Mouse (Mus musculus) embryo, embryonic 11.5 days (tissue): Measurements from ENCODE around the gene Flt3l.
A peak's percentile ranks its signal among the peaks of the same experiment; 100 is the strongest.
"Not testable (repeated sequence)": the region's sequence is repeated elsewhere in the genome, so short reads cannot be mapped to it uniquely, and the experiment has no call there.

Experiments used
- DNase-seq: peaks from one replicate; pipeline ENCODE4 v3.0.0-alpha.2; 2012; ENCODE audit warnings: low read depth, low spot score

Gene Flt3l

DNA sequence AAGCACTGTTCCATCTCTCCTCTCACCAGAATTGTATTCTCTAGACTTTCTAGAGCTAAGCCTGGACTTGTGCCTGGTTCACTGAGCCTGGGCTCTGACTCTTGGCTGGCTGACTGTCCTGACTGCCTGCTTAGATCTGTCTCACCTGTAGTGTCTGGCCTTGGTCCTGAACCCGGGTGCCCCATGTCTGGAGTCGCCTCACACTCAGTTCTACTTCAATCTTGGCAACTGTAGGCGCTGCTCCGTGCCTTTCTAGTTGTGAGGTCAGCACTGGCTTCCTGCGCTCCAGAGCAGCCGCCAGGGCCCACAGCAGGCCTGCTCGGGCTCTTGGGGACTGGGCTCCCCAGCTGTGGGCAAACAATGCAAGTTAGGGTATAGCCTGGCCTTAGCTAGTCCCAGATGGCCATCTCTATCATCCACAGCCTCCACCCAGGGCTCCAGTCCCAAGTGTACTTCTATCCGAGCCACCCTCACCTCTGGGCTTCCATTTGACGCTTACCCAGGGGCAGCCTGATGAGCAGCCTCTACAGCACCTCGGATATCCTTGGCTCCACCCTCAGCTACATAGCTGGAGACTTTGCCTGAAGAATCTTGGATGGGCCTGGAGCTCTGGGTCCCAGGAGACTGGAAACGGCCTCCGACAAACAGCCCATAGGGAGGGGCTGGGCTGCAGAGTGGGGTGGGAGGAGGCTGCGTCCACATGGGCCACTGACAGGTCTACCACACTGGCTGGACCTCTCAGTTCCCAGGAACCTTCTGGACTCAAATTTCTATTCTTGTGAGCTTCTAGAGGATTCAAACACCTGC, 8.3 kb upstream of the Flt3l start:
- DNase-seq: no peak

DNA sequence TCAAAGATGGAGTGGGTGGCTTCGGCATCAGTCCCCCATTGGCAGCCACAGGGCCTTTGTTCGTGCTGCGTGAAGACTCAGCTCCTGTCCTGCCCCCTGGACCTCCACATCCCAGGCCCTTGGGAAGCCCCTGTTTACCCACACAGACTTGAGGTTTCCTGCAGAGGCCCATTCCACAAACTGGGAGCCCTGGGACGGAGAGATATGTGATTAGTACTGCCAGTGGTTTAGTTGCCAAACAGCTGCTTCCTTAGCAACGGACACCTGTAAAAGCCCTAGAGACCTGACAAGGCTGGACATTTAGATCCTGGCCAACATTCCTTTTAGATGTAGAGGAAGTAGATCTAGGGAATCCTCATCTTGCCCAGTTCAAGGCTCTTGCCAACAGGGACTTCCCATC, 5.7 kb upstream of the Flt3l start:
- no peak for DNase-seq

DNA sequence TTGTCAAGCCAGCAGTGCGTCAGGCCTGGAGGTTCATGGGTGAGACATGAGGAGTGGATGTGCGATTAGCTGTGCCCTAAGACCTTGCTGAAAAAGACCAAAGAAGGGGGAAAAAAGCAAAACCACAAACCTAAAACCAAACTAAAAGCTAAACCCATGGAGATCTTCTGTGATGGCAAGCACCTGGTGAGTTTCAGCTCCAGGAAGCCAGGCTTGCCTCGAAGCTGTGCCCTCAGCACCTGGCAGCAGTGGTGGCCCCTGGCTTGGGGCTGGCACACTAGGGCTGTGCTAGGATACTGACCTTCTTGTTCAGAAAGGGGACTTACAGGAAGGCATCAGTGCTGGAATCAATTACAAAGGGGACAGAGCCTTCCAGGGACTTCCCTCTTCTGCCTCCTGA, 5.1 kb upstream of the Flt3l start:
- no peak for DNase-seq

DNA sequence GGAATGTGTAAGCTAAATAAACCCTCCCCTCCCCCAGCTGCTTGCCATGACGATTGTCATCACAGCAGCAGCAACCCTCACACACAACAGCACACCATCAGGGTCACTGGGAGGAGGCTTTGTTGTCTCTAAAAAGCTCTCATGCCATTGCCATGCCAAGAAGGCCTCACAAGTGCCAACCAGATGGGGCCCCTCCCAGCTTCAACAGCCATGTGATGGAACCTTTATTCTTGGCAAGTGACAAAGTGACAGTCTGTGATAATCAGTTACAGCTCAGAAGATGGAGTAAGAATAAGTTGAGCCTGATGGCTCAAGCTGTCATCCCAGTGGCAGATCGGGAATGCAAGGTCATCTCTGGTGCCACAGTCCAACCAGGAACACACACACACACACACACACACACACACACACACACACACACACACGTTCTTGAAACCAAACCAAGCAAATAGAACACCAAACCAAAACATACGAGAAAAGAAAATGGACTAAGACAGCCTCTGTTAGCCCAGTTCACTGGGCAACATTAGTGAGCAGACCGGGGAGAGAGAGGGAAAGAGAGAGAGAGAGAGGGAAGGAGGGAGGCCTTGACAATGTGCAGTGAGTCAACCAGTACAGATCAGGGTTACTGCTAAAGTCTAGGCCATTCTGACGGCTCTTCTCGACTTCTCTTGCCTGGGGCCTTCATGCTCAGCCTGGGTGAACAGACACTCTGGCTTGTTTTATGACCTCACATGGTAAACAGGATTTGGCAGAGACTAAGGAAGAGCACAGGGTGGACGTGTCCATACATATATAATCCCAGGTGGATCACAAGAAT, 3.9 kb upstream of the Flt3l start:
- no peak for DNase-seq

DNA sequence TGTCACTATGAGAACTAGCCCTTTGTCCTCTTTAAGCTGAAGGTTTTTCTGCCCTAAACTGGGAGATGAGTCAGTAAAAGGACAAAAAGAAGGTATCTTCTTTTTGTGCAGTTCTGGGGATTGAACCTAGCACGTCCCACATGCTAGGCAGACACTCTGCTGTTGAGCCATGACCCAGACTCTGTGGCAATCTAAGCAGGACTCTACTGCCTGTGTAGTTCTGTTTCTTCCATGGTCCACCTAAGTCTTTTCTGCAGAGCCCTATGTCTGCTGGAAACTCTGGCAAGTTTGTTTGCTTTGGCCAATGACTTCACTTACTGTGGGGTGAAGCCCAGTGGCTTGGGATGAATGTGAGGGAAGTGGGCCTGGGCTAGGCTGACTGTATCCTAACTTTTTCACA, 2.2 kb upstream of the Flt3l start:
- no peak for DNase-seq

DNA sequence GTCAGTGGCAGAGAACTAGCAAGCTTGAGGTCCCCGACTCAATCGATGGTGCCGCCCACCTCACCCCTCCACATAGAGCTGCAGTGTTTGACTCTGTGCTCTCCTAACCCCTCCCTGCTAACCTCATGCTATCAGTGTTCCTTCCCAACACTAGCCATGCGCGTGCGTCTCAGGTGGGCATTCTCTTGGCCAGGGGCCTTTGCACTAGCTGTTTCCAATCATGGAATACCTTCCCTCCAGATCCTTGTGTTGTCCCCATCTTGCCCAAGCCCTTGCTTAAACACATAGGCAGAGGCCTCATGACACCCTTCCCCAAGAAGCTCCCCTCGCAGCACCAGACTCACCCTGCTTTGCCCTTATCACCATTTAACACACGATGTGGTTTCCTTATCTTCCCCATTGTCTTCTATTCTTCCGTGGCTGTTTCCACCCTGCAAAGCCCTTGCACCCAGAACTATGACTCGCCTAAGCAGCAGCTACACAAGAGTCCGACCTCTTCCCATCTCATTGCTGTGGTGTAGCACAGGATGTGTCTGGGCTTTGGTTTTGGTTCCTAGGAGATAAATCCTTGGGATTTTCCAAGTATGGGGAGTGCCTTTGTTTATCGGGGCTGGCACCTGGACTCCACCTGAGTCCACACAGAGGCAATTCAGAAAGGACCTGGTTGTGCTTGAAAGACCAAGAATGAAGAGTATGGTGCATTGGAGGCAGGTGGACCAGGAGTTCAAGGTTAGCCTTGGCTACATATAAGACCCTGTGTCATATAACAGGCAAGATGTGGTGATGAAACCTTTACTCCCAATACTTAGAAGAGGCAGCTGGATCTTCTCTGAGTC, 1.2 kb upstream of the Flt3l start:
- no peak for DNase-seq

DNA sequence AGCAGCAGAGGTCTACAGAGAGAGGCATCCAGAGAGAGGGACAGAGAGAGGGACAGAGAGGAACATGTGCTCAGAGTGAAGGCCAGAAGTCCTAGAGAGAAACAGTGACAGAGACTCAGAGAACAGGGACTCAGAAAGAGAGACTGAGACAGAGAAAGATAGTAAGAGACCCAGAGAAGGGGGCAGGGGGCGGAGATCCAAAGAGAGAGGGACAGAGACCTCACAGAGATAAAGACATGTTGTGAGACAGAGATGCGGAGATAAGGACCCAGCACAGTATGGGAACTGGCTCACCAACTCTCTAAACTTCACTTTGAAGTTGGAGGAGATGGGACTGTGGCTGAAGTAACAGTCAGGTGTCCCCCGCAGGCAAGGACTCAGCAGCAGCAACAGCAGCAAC, 862 bp downstream of the Flt3l start:
- no peak for DNase-seq

DNA sequence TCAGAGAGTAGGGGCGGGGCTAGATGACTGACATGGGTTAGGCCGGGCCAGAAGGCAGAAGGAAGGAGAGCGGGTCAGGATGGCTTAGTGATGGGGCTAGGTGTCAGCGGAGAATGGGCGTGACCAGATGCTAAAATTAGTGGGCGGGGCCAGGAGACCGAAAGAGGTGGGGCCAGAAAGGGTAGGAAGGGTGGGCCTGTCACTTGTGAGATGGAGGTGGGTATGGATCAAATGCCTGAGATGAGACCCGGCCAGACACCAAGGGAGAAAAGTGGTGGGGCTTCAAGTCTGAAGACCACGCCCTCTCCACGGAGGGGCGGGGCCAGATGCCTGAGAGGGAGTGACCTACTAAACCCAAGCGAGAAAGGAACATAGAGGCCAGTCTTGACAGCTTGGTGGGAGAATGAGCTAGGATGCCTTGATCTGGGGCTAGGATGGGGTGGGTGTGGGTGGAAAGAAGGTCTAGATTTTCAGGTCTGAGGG, 1.6 kb downstream of the Flt3l start:
- DNase-seq: no peak

DNA sequence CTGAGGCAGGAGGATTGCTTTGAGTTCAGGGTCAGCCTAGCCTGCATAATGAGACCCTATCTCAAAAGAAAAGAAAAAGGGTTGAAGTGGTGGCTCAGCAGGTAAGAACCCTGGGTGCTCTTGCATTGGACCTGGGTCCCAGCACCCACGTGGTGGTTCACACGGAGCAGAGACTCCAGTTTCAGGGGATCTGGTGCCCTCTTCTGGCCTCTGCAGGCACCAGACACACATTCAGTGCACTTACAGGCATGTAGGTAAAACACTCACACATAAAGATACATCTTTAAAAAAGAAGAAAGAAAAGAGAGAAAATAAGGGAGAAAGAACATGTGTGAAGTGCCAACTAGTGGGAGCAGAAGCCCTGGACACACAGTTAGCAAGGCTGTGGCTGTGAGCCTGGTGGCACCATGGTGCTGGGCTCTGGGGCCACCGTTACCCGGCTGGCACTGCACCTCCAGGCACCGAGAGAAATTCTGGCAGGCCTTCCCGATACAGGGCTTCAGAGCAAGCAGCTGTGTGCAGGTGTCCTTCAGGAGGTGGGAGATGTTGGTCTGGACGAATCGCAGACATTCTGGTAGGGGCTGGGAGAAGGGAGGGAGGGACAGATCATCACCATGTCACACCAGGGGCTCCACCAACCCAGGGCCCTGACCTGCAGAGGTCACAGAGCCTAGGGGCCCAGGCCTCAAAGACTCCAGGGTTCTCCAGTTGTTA, 2.6 kb downstream of the Flt3l start:
- DNase-seq: no peak

DNA sequence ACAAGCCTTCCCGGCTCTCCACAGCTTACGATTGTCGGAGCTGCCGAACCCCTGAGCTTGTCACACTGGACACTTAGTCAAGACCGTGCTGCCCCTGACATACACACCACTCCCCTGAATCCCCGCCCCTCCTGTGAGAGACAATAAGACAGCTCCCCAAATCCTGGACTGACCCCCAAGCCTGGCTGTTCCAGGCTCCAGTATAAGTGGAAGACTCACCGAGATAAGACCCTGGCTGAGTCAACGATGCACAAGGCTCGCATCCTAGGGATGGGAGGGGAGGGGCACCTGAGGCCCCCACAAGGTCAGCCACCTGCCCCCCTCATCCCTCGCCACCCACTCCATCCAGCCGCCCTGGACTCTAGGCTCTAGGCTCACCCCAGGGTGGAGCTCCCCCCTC, 4.4 kb downstream of the Flt3l start:
- DNase-seq: no peak

DNA sequence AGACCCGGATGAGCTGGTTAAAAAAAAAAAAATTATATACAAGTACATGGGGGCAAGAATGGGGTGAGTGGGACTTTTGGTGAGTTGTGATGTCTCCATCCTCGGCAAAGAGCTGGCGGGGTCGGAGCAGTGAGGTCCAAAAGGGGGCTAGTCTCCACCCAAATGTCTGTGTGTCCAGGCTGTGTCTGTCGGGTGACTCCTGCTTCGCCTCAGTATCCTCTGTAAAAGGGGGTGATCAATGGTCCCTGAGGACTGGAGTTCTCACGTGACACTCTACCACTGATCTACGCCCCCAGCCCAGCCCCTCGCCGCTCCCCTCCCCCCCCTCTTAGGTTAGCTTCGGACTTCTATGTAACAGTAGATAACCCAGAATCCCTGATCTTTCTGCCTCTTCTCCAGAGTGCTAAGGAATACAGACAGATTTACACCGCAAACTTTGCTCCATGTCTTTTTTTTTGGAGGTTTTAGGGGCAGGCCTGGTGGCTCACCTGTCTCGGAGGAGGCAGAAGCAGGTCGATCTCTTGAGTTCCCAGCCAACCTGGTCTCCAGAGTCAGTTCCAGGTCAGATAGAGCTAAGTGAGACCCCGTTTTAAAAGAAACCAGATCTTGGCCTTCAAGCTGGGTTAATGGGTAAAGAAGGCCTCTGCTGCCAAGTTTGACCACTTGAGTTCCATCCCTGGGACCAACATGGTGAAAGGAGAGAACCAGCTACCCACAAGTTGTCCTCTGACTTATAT, 6.3 kb downstream of the Flt3l start:
- DNase-seq: no peak

DNA sequence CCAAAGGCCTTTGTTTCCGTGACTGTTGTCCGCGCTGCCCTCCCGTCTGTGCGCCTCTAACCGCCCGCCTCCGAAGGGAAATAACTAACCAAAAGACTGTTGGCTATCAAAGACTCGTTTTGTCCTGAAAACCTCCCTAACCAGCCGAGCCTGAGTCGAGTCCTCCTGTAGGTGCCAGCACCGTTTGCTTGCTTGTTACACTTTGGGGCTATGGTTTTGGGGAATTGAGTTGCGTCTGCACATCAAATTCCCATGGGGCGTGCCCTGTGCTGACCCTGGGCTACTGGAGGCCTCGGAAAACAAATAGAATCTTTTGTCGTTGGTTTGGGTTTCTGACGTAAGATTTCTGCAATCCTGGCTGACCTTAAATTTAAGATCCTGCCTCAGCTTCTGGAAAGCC, 6.9 kb downstream of the Flt3l start:
- DNase-seq: peak; percentile 50

DNA sequence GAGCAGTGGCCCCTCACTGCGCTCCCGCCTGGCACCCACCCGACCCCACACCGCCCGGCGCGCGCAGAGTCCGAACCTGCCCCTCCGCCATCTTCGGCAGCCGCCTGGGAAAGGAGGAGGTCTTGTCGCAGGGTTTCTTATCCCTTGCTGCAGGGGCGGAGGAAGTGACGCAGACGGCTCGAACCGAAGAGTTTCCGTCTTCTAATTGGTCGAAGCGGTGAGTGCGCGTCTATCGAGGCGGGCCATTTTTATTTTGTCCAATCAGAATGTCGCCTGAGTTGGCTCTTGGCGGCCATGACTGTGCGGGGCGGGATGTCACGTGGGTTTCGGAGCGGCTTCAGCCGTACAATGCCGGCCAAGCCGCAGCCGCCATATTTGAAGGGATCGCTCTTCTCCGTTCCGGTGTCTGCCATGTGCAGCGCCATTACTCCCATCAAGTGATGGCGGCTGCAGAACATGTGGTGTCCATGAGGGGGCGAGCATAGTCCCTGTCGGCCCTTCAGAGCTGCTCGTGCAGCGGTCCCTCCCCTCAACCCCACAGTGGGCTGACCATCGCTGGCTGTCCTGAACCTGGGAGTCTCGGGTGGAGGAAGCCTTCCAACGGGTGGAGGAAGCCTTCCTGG, 7.5 kb downstream of the Flt3l start, which contains the start of gene Rpl13a:
TSS of gene Rpl13a (minus strand) at position 138 of the 623 bp plus-strand sequence.
- DNase-seq: peak; percentile 99

DNA sequence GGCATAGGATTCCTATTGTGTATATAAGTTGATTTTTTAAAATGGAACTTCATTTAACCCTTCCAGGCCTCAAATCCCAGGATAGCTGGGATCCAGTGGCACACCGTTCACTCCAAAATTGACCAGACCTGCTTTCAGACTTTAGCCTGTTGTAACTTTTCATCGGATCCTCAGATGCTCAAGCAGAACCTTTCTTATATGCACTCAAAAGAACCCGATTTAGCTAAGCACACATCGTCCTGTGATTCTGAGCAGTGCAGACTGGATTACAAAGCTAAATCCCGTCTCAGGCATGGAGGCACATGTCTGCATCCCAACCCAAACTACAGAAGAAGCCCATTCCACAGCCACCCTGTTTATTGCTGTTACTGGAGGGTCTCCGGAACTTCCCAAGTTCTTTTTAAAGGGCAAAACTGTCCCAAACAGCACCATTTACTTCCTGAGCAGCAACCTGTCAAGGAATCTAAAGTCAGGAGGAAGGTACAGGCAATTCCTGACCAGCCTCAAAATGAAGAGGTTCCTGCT, 8.5 kb downstream of the Flt3l start:
- no peak for DNase-seq

DNA sequence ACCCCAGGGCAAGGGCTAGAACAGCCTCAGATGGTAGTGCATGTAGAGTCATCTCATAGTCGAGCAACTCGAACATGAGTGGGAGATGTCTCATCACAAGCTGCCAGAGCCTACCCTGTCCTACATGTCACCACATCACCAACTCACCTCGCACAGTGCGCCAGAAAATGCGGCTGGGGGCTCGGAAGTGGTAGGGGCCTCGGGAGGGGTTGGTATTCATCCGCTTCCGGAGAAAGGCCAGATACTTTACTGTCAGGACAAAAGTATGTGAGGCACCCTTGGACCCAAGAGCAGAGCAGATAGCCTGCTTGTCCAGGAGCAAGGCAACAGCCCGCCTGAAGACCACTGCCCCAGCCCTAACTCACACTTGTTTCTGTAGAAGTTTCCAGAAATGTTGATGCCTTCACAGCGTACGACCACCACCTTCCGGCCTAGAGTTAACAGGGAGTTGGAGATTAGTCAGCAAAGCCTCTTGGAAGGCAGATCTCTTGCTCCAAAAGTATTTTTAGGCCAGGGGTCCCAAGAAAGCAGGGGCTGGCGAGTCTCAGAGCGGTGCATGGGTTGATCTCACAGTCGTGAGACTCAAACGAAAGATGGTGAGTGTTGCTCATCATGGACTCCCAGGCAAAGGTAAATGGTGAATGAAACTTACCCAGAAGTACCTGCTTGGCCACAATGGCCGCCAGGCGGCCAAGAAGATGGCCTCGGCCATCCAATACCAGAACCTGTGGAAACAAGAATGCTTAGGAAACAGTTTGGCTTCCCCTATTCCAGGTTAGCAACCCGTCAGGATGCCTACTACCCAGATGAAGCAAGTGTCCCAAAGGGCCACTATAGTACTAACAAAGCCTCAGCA, 9.2 kb downstream of the Flt3l start:
- DNase-seq: no peak

DNA sequence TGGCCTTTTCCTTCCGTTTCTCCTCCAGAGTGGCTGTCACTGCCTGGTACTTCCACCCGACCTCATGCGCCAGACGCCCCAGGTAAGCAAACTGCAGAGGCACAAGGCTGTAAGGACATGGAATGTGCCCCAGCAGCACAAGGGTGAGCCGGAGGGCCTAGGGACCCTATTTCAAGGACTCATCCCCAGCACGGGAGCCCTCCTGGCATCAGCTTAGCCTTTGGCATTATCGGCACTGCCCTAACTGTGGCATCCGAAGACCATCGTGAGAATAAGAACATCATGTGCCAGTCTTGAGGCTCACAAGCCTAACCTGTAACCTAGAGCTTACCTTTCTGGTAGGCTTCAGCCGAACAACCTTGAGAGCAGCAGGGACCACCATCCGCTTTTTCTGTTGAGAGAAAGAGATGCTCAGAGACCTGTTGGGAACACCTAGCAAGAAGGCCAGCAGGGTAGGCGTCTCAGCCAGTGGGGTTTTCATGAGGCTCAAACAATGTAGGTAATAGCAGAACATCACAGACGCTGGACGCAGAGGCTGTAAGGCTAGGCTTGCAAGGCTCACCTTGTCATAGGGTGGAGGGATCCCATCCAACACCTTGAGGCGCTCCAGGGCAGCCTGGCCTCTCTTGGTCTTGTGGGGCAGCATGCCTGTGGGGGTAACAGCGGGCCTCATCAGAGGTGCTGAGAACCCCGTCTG, 9.9 kb downstream of the Flt3l start:
- no peak for DNase-seq

DNA sequence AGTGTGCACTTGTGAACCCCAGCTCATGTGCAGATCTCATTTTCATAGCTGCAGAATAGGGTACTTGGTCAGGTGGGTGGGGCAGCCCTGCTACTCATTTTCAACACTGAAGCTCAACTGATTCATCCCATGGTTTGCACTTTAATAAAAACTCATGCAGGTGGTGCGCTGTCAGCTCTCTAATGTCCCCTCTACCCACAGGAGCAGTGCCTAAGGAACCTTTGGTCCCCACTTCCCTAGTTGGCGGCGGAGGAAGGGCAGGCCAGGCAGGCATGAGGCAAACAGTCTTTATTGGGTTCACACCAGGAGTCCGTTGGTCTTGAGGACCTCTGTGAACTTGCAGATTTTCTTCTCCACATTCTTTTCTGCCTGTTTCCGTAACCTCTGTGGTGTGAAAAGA, 10.6 kb downstream of the Flt3l start:
- DNase-seq: not testable (repeated sequence)

DNA sequence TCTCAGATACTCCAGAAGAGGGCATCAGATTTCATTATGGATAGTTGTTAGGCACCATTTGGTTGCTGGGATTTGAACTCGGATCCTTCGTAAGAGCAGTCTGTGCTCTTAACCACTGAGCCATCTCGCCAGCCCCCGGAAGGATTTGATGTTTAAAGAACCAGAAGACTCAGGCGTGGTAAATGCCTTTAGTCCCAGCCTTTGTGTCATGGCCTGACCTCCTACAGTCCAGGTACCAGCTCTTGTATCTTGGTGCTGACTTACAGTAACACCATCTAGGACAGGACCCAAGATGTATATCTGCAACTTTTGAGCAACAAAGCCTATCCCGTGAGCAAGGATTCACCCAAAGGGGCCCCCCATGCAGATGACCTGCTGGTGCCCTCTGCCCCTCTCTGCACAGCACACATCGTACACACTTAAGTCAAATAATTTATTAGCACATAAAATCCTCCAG, 11.1 kb downstream of the Flt3l start:
- no peak for DNase-seq
